Mouse (Mus musculus): ENCODE results near the gene Fam120a.

DNA sequence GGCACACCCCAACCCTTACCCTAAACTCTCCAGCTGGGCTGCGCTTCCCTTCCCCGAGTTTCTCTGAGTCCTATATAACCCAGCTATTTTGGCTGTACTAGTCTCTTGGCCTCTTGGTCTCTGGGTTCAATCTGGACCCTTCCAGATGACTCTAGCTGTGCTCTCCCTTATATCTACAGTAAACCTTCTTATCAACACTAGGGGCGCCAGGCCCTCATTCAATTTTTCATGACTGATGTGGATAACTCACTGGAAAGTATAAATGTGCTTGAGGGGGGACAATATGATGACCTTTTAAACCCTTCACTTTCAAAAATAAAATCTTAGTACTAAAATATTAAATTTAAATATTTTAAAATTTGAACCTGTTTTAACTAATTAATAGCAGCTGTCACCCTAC lies 115.0 kb downstream of the Fam120a start:
- peak; percentile 66 for TF ChIP-seq CTCF (IDR thresholded peaks at IDR 0.05; ENCODE audit: low read depth)
- TF ChIP-seq EP300 (optimal IDR thresholded peaks at IDR 0.05) = no peak

Data from stomach, postnatal 0 days (tissue).